Mouse (Mus musculus) regulatory T cell (primary cell): ENCODE measurements around the gene Tmem41b.
"Not testable (repeated sequence)": the region's sequence is repeated elsewhere in the genome, so short reads cannot be mapped to it uniquely, and the experiment has no call there.

Source experiments
- in situ Hi-C: fragments of 300-600 bp; cut with MboI, MseI; formaldehyde crosslinking; loops from one replicate; pipeline ENCODE4 v1.15.1; 2025; ENCODE audit warnings: high pct_unique_total_duplicates

Tmem41b gene

GRCm38 (mm10) chr7:109977131-109977530 is 9.6 kb downstream of the Tmem41b start:
- in situ Hi-C loops, result not testable (repeated sequence)

- in situ Hi-C loops, result no loop called here
Measured at GRCm38 (mm10) chr7:109975966-109976715, 10.6 kb downstream of the Tmem41b start.

GRCm38 (mm10) chr7:109969542-109969941 is 17.2 kb downstream of the Tmem41b start:
- in situ Hi-C loops, result no loop called here

GRCm38 (mm10) chr7:109968924-109969450 is 17.7 kb downstream of the Tmem41b start:
- in situ Hi-C loops, result no loop called here

GRCm38 (mm10) chr7:109967805-109968579 is 18.7 kb downstream of the Tmem41b start:
- in situ Hi-C loops, result no loop called here

GRCm38 (mm10) chr7:109965658-109966057 is 21.1 kb downstream of the Tmem41b start:
- in situ Hi-C loops, result no loop called here

GRCm38 (mm10) chr7:109963707-109964106 is 23.0 kb downstream of the Tmem41b start:
- in situ Hi-C loops, result no loop called here

GRCm38 (mm10) chr7:109962596-109962995 is 24.1 kb downstream of the Tmem41b start:
- in situ Hi-C loops, result no loop called here

- in situ Hi-C loops, result no loop called here
Measured at GRCm38 (mm10) chr7:109961570-109961969, 25.2 kb downstream of the Tmem41b start.

- in situ Hi-C loops, result no loop called here
Measured at GRCm38 (mm10) chr7:109960613-109961154, 26.0 kb downstream of the Tmem41b start.

GRCm38 (mm10) chr7:109959716-109960612 is 26.8 kb downstream of the Tmem41b start, which contains the start of gene Dennd5a:
Gene Dennd5a (minus strand): TSS chr7:109960470.
- in situ Hi-C loops, result loop anchor here (10.0 kb wide), 1 partner anchor 665 kb away; the partner anchor contains the start of gene Adm

- in situ Hi-C loops, result loop anchor here (10.0 kb wide), 1 partner anchor 666 kb away; the partner anchor contains the start of gene Adm
Measured at GRCm38 (mm10) chr7:109958843-109959715, 27.6 kb downstream of the Tmem41b start.

GRCm38 (mm10) chr7:109957996-109958789 is 28.5 kb downstream of the Tmem41b start:
- in situ Hi-C loops, result loop anchor here (10.0 kb wide), 1 partner anchor 667 kb away; the partner anchor contains the start of gene Adm

- in situ Hi-C loops, result loop anchor here (10.0 kb wide), 1 partner anchor 670 kb away; the partner anchor contains the start of gene Adm
Measured at GRCm38 (mm10) chr7:109954622-109955401, 31.9 kb downstream of the Tmem41b start.

GRCm38 (mm10) chr7:109951297-109951696 is 35.4 kb downstream of the Tmem41b start:
- in situ Hi-C loops, result loop anchor here (10.0 kb wide), 1 partner anchor 674 kb away; the partner anchor contains the start of gene Adm

GRCm38 (mm10) chr7:109944421-109945034 is 42.2 kb downstream of the Tmem41b start:
- in situ Hi-C loops, result no loop called here

GRCm38 (mm10) chr7:109929628-109930027 is 57.1 kb downstream of the Tmem41b start:
- in situ Hi-C loops, result no loop called here

GRCm38 (mm10) chr7:109928365-109928764 is 58.4 kb downstream of the Tmem41b start:
- in situ Hi-C loops, result no loop called here
